Mouse (Mus musculus) T-cell, adult 2 months (primary cell): ENCODE data around the gene Pfn5.
"Not testable (repeated sequence)": the region's sequence is repeated elsewhere in the genome, so short reads cannot be mapped to it uniquely, and the experiment has no call there.

Experiments
- DNase-seq: peaks from one replicate; pipeline ENCODE4 v3.0.0; 2022; ENCODE audit warnings: low spot score

Gene Pfn5

DNA sequence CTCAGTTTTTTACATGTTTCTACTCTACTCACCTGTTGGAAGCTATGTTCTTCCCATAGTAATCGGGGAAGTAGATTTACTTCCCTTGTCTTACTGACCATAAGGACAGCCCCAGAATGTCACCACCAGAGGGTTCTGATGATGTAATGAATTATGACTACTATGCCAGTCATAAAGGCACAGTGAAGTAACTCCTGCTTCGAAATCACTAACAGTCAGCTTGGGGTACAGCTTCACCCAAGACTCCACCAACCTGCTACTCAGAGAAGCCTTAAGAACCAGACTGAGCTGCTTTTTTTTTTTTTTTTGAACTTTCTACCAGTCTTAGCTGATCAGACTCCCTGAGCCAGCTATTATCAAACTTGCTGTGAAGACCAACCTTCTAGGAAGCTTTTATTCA is at the start of gene Pfn5, which contains the start of gene Asb12:
TSS of gene Pfn5 (plus strand) at position 218 of the 400 bp plus-strand sequence.
TSS of gene Asb12 (minus strand) at position 101 of the 400 bp plus-strand sequence.
- DNase-seq: no peak

DNA sequence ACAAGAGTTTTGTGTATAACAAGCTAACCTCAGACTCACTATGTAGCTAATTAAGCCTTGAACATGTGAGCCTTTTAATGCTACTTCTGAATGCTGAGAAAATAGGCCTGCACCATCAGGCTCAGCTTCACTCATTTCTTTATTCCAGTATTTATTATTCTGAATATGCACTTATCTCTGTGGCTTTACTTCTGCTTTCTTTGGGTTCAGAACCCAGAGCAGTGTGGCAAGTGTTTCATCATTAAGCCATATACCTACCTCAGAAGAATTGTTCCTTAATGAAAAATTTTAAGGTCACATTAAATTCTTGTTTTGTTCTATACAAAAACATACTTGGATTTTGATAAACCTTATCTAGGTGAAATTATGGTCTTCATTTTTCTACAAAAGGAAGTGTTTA is 34.0 kb upstream of the Pfn5 start:
- DNase-seq: no peak

DNA sequence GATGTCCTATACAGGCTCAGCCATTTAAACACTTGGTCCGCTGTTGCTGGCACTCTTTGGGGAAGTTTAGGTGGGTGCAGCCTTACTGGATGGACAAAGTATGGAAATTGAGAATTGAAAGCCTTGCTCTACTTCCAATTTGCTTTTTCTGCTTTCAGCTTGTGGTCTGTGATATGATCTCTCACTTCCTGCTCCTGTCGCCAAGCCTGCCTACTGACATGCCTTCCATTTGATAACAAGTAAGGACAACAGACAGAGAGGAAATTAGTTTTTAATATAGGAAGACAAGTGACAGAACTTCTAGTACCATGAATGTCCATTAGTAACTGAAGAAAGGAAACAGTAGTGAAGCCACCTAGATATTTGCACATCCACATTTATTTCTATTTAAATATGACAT is 32.7 kb upstream of the Pfn5 start:
- no peak for DNase-seq

DNA sequence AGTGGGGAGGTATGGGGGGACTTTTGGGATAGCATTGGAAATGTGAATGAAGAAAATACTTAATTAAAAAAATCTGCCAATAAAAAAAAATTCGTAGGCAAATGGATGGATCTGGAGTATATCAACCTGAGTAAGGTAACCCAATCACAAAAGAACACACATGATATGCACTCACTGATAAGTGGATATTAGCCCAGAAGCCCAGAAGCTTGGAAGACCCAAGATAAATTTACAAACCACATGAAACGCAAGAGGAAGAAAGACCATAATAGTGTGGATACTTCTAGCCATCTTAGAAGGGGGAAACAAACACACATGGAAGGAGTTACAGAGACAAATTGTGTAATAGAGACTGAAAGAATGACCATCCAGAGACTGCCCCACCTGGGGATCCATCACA is 22.4 kb upstream of the Pfn5 start:
- not testable (repeated sequence) for DNase-seq

DNA sequence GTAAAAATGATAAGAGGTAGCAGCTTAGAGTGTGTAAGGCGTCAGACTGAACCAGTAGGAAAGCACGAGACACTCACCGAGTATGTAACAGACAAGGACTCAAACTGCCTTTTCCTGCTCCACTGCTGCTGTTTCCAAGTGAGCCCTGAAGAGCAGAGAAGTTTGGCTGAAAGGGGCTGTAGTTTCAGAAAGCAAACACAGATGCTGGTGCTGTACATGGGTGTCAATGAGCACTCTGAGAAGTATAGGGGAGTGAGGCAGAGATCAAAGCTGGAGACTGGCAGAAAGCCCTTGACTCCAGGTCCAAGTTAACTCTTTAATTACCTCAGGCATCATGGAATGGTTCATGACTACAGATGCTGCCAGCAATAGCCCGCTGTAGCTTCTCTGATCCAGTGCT is 3.6 kb upstream of the Pfn5 start:
- no peak for DNase-seq

DNA sequence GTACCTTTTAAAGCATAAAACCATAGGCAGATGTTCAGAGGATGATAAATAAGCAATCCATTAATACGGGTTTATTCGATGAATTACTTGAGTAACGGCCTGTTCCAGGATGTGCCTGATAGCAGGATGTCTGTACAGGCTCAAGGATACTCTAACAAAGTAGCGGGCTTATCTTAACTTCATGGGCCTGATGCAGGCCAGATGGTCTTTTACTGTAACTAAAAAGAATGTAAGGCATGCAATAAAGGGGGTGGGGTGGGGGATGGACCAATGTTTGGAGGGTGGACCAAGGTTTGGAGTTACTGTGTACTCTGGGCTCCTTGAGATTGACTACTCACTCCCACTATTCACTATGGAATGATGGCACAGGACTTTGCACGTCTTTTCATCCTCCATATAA is 42.7 kb downstream of the Pfn5 start:
- DNase-seq: no peak
